Mouse (Mus musculus) olfactory bulb, adult 2 months (tissue): ENCODE data around the gene Pknox2. TPM values are rescaled to one million over a fixed set of nuclear protein-coding genes. Genes with fewer than 3 reads are reported as not detected.

ENCODE experiments used
- H3K27ac ChIP-seq: fragments of 200-500 bp; 2 replicates; pipeline ENCODE4 v1.5.1; 2012; ENCODE audit warnings: low read depth, low read length; ENCODE audit not compliant: insufficient read depth
- H3K4me1 ChIP-seq: fragments of 200-500 bp; 2 replicates; pipeline ENCODE4 v1.6.1; 2012; ENCODE audit warnings: low read length; ENCODE audit not compliant: control insufficient read depth, insufficient read depth
- H3K4me3 ChIP-seq: fragments of 200-500 bp; 2 replicates; pipeline ENCODE4 v1.5.1; 2012; ENCODE audit warnings: mild to moderate bottlenecking, low read depth, low read length, moderate library complexity; ENCODE audit not compliant: insufficient read depth
- CTCF ChIP-seq: fragments of 200-500 bp; IDR thresholded peaks from 2 replicates; pipeline ENCODE4 v1.5.1; 2012; ENCODE audit warnings: low read depth, mild to moderate bottlenecking, low read length, moderate library complexity; ENCODE audit not compliant: insufficient read depth
- POLR2A ChIP-seq: fragments of 200-500 bp; IDR thresholded peaks from 2 replicates; pipeline ENCODE4 v1.6.1; 2012; ENCODE audit warnings: mild to moderate bottlenecking, low read depth, low read length, moderate library complexity; ENCODE audit not compliant: insufficient read depth
- WGBS: fragments of 180-500 bp; shearing (Covaris S2); methylation state at CpG from one replicate; pipeline ENCODE4 v1.1.7; 2018; 5-methylcytosine and 5-hydroxymethylcytosine counted together
- polyA plus RNA-seq: library from polyadenylated mRNA; stranded (reverse); fragments of >200 nt; gene quantifications from 2 replicates; pipeline ENCODE4 v1.2.4, GENCODE M21; 2012; ENCODE audit warnings: low replicate concordance; ENCODE audit not compliant: missing spikeins, insufficient read depth, insufficient read length

Gene Pknox2
- polyA plus RNA-seq, result not detected in 2 replicates

DNA sequence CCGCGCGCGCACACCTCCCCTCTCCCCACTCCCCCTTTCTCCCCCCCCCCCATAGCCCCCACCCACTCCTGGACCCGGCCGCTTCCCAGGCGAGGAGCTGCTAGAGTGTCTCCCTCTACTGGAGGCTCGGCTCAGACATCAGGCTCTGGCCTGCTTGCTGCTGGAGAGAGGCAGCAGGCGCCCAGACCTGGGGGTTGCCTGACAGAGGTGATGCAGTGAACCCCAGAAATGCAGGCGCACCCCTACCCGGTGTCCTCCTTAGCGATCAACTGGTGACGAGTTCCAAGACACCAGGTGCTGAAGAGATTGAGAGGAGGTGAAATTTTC is at the start of gene Pknox2:
TSS of gene Pknox2 (minus strand) at position 49 of the 327 bp plus-strand sequence.
- peak; percentile 72; the same call in 1 of the 2 replicates for TF ChIP-seq CTCF
- no peak for TF ChIP-seq POLR2A
- Histone ChIP-seq H3K4me1 (peaks cover 17% of the 10 kb centered on the region), H3K4me3 (peak within 1 kb of the TSS; percentile 93), H3K27ac (peak within 1 kb of the TSS; percentile 97)
- 2% methylated on average over 9 of the region's 13 CpGs for WGBS

DNA sequence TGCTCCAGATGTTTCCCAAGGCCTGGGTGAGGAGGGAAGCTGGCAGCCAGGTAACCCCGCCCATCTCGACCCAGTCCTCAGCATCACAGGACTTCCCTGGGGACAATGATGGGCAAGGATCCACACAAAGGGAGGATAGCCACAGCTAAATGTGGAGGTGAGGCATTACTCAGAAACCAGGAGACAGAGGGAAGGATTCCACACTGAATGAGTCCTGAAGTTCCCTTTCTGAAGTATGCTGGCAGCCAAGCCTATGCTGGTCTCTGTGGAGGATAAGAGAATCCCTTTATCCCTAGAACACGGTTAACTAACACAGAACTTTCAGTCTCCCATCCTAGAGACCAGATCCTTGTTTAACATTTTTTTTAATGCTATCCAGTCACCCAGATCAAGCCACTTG is 40.8 kb upstream of the Pknox2 start:
- Histone ChIP-seq H3K27ac (no peak overlapping the region), H3K4me1 (no peaks in the 10 kb centered on the region)

GRCm38 (mm10) chr9:37187407-37187806 is 40.2 kb upstream of the Pknox2 start:
- no peak for TF ChIP-seq POLR2A
- no peak for TF ChIP-seq CTCF
- H3K4me3 ChIP-seq, result no peak overlapping the region
- H3K27ac ChIP-seq, result no peak overlapping the region
- WGBS, result 83% methylated on average over 5 of the region's 5 CpGs
- no peaks in the 10 kb centered on the region for H3K4me1 ChIP-seq

More for the DNA sequence above, 40.8 kb upstream of the Pknox2 start:
- TF ChIP-seq POLR2A (no peak), CTCF (no peak)
- H3K4me3 ChIP-seq, result no peak overlapping the region
- 92% methylated on average over 3 of the region's 3 CpGs for WGBS

- TF ChIP-seq POLR2A (no peak), CTCF (no peak)
- peaks cover 10% of the 10 kb centered on the region; the same call in 1 of the 2 replicates for H3K4me1 ChIP-seq
- 74% methylated on average over 2 of the region's 2 CpGs for WGBS
- H3K27ac ChIP-seq, result no peak overlapping the region
- no peak overlapping the region for H3K4me3 ChIP-seq
These were observed 36.0 kb upstream of the Pknox2 start for GRCm38 (mm10) chr9:37183176-37183575.

DNA sequence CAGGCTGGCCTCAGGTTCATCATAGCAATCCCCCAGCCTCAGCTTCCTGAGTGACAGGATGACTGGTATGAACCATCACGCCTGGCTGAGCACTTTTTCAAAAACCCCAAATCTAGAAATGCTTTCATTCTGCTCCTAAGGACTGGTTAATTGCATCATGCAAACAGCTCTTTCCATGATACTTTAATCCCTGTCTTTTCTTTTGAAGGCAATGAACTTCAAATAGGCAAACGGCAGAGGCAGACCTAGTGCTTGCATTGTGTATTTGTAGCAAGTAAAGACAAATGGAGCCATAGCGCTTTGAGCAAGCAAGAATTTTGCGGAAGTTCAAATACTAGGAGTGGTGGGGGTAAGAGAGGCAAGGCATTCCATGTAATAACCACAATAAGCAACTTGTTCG is 34.4 kb upstream of the Pknox2 start:
- WGBS, result 59% methylated on average over 5 of the region's 5 CpGs
- Histone ChIP-seq H3K4me3 (no peak overlapping the region), H3K27ac (no peak overlapping the region), H3K4me1 (peaks cover 10% of the 10 kb centered on the region; the same call in 1 of the 2 replicates)
- no peak for TF ChIP-seq POLR2A

- WGBS, result 91% methylated on average over 4 of the region's 4 CpGs
- no peak overlapping the region for H3K27ac ChIP-seq
- no peak overlapping the region for H3K4me3 ChIP-seq
- no peak for TF ChIP-seq CTCF
- no peak for TF ChIP-seq POLR2A
- peaks cover 10% of the 10 kb centered on the region; the same call in 1 of the 2 replicates for H3K4me1 ChIP-seq
These were observed 32.4 kb upstream of the Pknox2 start for GRCm38 (mm10) chr9:37179596-37179995.

DNA sequence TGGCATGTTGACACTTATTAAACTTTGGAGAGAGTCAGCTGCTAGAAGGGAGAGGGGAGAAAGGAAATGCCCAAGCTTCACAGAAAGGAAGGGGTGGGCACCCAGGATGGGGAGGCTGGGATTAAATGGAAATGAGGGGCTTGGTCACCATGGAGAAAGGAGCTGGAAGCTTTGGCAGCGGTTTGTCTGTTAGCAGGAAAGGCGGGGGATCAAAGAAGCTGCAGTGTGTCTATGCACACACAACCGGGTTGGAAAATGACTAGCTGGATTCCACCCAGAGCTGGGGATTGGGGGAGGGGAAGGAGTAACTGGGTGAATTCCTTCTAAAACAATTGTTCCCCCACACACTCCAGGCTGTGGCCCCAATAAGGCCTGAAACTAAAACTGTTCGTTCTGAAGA is 31.7 kb upstream of the Pknox2 start:
- H3K4me3 ChIP-seq, result no peak overlapping the region
- WGBS, result 34% methylated on average over 4 of the region's 4 CpGs
- TF ChIP-seq POLR2A (no peak), CTCF (no peak)
- peaks cover 10% of the 10 kb centered on the region; the same call in 1 of the 2 replicates for H3K4me1 ChIP-seq
- H3K27ac ChIP-seq, result no peak overlapping the region

- TF ChIP-seq POLR2A, result no peak
- no peak for TF ChIP-seq CTCF
- Histone ChIP-seq H3K4me3 (no peak overlapping the region), H3K4me1 (peaks cover 10% of the 10 kb centered on the region; the same call in 1 of the 2 replicates)
These were observed 30.3 kb upstream of the Pknox2 start for GRCm38 (mm10) chr9:37177551-37177950.

DNA sequence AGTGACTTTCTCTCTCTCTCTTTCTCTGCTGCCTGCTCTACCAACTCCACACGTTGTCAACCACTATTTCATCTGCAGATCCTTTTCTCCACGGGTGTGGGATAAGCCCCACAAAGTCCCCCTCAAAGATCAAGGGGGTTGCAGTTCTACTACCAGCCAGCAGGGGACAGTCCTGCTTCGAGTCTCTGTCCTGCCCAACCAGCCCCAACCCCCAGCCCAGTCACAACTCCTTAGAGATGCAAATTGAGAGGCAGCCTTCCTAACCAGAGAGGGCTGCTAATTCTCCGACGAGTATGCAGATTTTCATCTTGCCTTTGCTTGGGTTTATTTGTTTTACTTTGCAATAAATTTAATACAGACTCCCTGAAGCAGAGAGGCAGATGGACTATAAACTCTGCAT is 29.9 kb upstream of the Pknox2 start:
- Histone ChIP-seq H3K4me1 (peaks cover 10% of the 10 kb centered on the region; the same call in 1 of the 2 replicates), H3K4me3 (no peak overlapping the region), H3K27ac (no peak overlapping the region)
- TF ChIP-seq CTCF (peak; percentile 92), POLR2A (no peak)
- WGBS, result 11% methylated on average over 5 of the region's 5 CpGs

More at GRCm38 (mm10) chr9:37177551-37177950, 30.3 kb upstream of the Pknox2 start:
- H3K27ac ChIP-seq, result no peak overlapping the region
- 63% methylated on average over 8 of the region's 8 CpGs for WGBS

GRCm38 (mm10) chr9:37176002-37176401 is 28.8 kb upstream of the Pknox2 start:
- H3K4me3 ChIP-seq, result no peak overlapping the region
- 62% methylated on average over 3 of the region's 3 CpGs for WGBS
- TF ChIP-seq CTCF, result no peak
- TF ChIP-seq POLR2A, result no peak
- H3K4me1 ChIP-seq, result peaks cover 10% of the 10 kb centered on the region; the same call in 1 of the 2 replicates
- no peak overlapping the region for H3K27ac ChIP-seq
